Mouse (Mus musculus) limb, embryonic 15.5 days (tissue): Measurements from ENCODE around the gene Med28. TPM values are rescaled to one million over a fixed set of nuclear protein-coding genes. Genes with fewer than 3 reads are reported as not detected.

Experiments used
- ATAC-seq: fragments of 200-750 bp; cut with Nextera tagmentation; 2 replicates; pipeline ENCODE4 v1.8.0; 2017; ENCODE audit warnings: low read depth, moderate TSS enrichment; ENCODE audit not compliant: insufficient number of reproducible peaks, low FRiP score, low TSS enrichment
- H3K27ac ChIP-seq: fragments of 300-500 bp; sonication (generic); 2 replicates; pipeline ENCODE4 v1.5.1; 2015; ENCODE audit warnings: moderate library complexity, mild to moderate bottlenecking, inconsistent platforms
- H3K27me3 ChIP-seq: fragments of 300-500 bp; sonication (generic); 2 replicates; pipeline ENCODE4 v1.6.1; 2015; ENCODE audit warnings: inconsistent platforms
- H3K36me3 ChIP-seq: fragments of 300-500 bp; sonication (generic); 2 replicates; pipeline ENCODE4 v1.6.1; 2015; ENCODE audit warnings: inconsistent platforms
- H3K4me1 ChIP-seq: fragments of 300-500 bp; sonication (generic); 2 replicates; pipeline ENCODE4 v1.6.1; 2015; ENCODE audit warnings: inconsistent platforms
- H3K4me2 ChIP-seq: fragments of 300-500 bp; sonication (generic); 2 replicates; pipeline ENCODE4 v1.6.1; 2015; ENCODE audit warnings: mild to moderate bottlenecking, inconsistent platforms
- H3K4me3 ChIP-seq: fragments of 300-500 bp; sonication (generic); 2 replicates; pipeline ENCODE4 v1.5.1; 2015; ENCODE audit warnings: mild to moderate bottlenecking, inconsistent platforms
- H3K9ac ChIP-seq: fragments of 300-500 bp; sonication (generic); 2 replicates; pipeline ENCODE4 v1.6.1; 2015; ENCODE audit warnings: inconsistent platforms
- H3K9me3 ChIP-seq: fragments of 300-500 bp; sonication (generic); 2 replicates; pipeline ENCODE4 v1.6.1; 2016; ENCODE audit warnings: inconsistent platforms
- WGBS: fragments of 180-500 bp; shearing (Covaris S2); methylation state at CpG from one replicate; pipeline ENCODE4 v1.1.7; 2015; 5-methylcytosine and 5-hydroxymethylcytosine counted together
- polyA plus RNA-seq: library from polyadenylated mRNA; unstranded; fragments of >200 nt; fragmentation: Nextera tagmentation; extraction: Ambion mirVana; gene quantifications from 2 replicates; pipeline ENCODE4 v1.2.1, GENCODE M21; 2015

The Med28 gene
- polyA plus RNA-seq, 1 experiment from 2014 or later, result 219 TPM

DNA sequence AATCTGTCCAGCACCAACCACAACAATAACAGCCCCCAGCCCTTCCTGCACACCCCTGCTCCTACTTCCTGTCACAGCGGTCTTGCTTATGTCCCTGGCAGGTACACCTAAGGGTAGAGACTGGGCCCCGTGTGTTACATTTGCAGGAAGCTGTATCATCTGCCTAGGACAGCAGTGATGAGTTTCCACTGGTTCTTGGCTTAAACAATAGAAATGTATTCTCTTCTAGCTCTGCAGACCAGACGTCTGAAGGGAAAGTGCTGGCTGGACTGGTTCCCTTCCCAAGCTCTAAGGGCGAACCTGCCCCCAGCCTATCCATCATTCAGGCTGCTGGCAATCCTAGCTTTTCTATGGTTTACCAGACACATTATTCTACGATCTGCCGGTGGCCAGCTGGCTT lies 44.0 kb downstream of the Med28 start:
- 52% methylated on average over 6 of the region's 6 CpGs for WGBS
- ATAC-seq, result no peak

DNA sequence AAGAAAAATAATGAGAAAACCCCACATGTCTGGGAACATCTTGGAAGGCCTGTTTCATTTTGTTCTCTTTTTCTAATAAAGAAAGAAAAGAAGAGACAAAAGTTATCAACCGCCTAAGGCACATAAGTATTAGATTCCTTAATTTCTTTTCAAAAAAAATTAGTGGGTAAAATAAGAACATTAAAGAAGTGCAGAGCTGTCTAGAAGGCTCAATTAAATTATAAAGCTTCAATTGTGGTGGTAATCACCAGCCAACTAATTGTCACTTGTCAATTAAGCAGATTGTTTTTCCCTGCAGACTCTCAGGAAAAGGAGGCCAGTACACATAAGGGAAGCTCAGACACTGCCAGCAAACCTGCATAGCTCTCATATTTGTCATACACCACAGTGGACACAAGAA lies 45.8 kb downstream of the Med28 start:
- Histone ChIP-seq H3K9me3 (no peaks in the 10 kb centered on the region), H3K27ac (no peak overlapping the region), H3K4me2 (no peak overlapping the region), H3K9ac (no peak overlapping the region), H3K27me3 (no peaks in the 10 kb centered on the region), H3K4me1 (no peaks in the 10 kb centered on the region), H3K36me3 (no peaks in the 10 kb centered on the region), H3K4me3 (no peak overlapping the region)
- ATAC-seq, result no peak
- WGBS, result 82% methylated on average over 1 of the region's 1 CpGs

More for the DNA sequence above, 44.0 kb downstream of the Med28 start:
- H3K9ac ChIP-seq, result no peak overlapping the region
- no peaks in the 10 kb centered on the region for H3K9me3 ChIP-seq
- H3K36me3 ChIP-seq, result no peaks in the 10 kb centered on the region
- H3K4me2 ChIP-seq, result no peak overlapping the region
- H3K27me3 ChIP-seq, result no peaks in the 10 kb centered on the region
- no peak overlapping the region for H3K4me3 ChIP-seq
- H3K4me1 ChIP-seq, result no peaks in the 10 kb centered on the region
- H3K27ac ChIP-seq, result no peak overlapping the region

DNA sequence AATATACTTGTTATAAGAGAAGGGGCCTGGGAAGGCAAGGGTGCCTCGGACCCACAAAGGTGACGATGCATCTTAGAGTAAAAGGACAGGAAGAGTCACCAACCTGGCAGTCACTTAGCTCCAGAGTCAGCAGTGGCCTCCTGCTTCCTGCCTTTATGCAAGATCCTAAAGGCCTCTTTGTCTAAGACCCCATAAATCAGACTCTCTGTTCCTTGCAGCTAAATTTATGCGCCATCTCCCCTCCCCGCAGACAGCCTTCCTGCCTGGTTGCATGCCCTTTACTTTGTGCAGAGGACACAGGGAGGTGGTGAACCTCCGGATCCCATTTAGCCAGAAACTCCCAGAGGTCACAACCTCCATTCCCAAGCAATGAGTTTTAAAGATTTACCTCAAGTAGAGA lies 52.8 kb downstream of the Med28 start:
- no peak overlapping the region for H3K4me3 ChIP-seq
- no peak overlapping the region for H3K27ac ChIP-seq
- H3K9ac ChIP-seq, result no peak overlapping the region
- 40% methylated on average over 5 of the region's 5 CpGs for WGBS
- no peaks in the 10 kb centered on the region for H3K9me3 ChIP-seq
- no peak for ATAC-seq
- no peak overlapping the region for H3K4me2 ChIP-seq
- no peaks in the 10 kb centered on the region for H3K27me3 ChIP-seq
- H3K36me3 ChIP-seq, result no peaks in the 10 kb centered on the region
- no peaks in the 10 kb centered on the region for H3K4me1 ChIP-seq

DNA sequence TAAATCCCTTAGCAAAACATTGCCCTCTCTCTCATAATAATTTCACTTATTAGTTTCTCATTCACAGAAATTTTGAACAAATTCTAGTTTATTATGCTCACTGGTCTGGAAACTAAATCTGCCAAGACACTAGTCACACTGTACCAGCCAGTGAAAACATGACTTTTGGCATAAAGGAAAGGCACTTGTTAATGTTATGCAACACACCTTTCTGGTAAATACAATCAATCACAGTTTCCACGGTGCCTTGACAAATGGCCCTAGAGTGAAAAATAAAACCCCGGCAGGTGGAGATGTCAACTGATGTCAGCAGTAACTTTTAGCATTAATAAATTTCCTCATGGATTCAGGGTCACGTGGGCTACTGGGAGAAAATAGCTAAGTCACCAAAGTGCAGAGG lies 56.7 kb downstream of the Med28 start:
- Histone ChIP-seq H3K27me3 (no peaks in the 10 kb centered on the region), H3K36me3 (no peaks in the 10 kb centered on the region), H3K4me1 (no peaks in the 10 kb centered on the region), H3K9ac (no peak overlapping the region), H3K4me3 (no peak overlapping the region), H3K9me3 (no peaks in the 10 kb centered on the region), H3K4me2 (no peak overlapping the region), H3K27ac (no peak overlapping the region)
- 57% methylated on average over 3 of the region's 3 CpGs for WGBS
- no peak for ATAC-seq

DNA sequence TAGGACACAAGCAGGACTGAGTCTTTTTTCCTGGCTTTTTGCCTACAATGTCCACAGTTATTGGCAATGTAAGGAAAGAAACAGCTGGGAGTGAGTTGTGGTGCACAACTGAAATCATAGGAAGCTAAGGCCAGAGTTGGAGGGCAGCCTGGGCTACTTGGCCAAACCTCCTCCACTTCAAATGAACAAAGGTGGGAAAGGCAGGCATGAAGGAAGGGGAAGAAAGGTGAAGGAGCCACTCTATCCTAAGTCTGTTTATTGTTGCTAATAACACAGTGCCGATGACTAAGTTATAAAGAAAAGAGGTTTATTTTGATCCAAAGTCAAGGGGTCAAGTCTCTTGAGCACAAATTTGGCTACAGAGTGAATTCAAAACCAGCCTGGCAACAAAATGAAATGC lies 57.3 kb downstream of the Med28 start:
- Histone ChIP-seq H3K27me3 (no peaks in the 10 kb centered on the region), H3K27ac (no peak overlapping the region), H3K9me3 (no peaks in the 10 kb centered on the region), H3K4me1 (no peaks in the 10 kb centered on the region), H3K9ac (no peak overlapping the region), H3K4me3 (no peak overlapping the region), H3K36me3 (no peaks in the 10 kb centered on the region), H3K4me2 (no peak overlapping the region)
- ATAC-seq, result no peak
- 73% methylated on average over 1 of the region's 1 CpGs for WGBS

Other genes starting within 250 kb of the Med28 start
- gene Qdpr, start 70.0 kb upstream of the Med28 start, polyA plus RNA-seq, result 103 and 109 TPM in 2 replicates
- not detected in 2 replicates for gene Clrn2, start 66.5 kb upstream of the Med28 start, polyA plus RNA-seq
- gene Lap3, start 26.9 kb upstream of the Med28 start, polyA plus RNA-seq, result 59.8 and 66.2 TPM in 2 replicates
- 2.7 and 3.7 TPM in 2 replicates for gene Fam184b, start 119.4 kb downstream of the Med28 start, polyA plus RNA-seq
- gene Ncapg, start 149.7 kb downstream of the Med28 start, polyA plus RNA-seq, result 33.0 and 35.7 TPM in 2 replicates